Mouse (Mus musculus) neural tube, embryonic 12.5 days (tissue): Measurements from ENCODE around the gene Pno1. TPM values are rescaled to one million over a fixed set of nuclear protein-coding genes. Genes with fewer than 3 reads are reported as not detected.
A peak's percentile ranks its signal among the peaks of the same experiment; 100 is the strongest.
"Not testable (repeated sequence)": the region's sequence is repeated elsewhere in the genome, so short reads cannot be mapped to it uniquely, and the experiment has no call there.

ENCODE experiments used
- ATAC-seq: fragments of 200-750 bp; cut with Nextera tagmentation; 2 replicates; pipeline ENCODE4 v1.8.0; 2017; ENCODE audit warnings: low read depth, mild to moderate bottlenecking, moderate TSS enrichment, moderate library complexity; ENCODE audit not compliant: low FRiP score
- H3K27ac ChIP-seq: fragments of 300-500 bp; sonication (generic); 2 replicates; pipeline ENCODE4 v1.5.1; 2016
- H3K27me3 ChIP-seq: fragments of 300-500 bp; sonication (generic); replicated peaks from 2 replicates; pipeline ENCODE4 v1.6.1; 2016; ENCODE audit warnings: mild to moderate bottlenecking
- H3K36me3 ChIP-seq: fragments of 300-500 bp; sonication (generic); 2 replicates; pipeline ENCODE4 v1.6.1; 2016; ENCODE audit warnings: mild to moderate bottlenecking
- H3K4me1 ChIP-seq: fragments of 300-500 bp; sonication (generic); 2 replicates; pipeline ENCODE4 v1.6.1; 2016
- H3K4me2 ChIP-seq: fragments of 300-500 bp; sonication (generic); replicated peaks from 2 replicates; pipeline ENCODE4 v1.6.1; 2016; ENCODE audit warnings: mild to moderate bottlenecking
- H3K4me3 ChIP-seq: fragments of 300-500 bp; sonication (generic); 2 replicates; pipeline ENCODE4 v1.5.1; 2016
- H3K9ac ChIP-seq: fragments of 300-500 bp; sonication (generic); 2 replicates; pipeline ENCODE4 v1.6.1; 2016; ENCODE audit warnings: mild to moderate bottlenecking
- H3K9me3 ChIP-seq: fragments of 300-500 bp; sonication (generic); 2 replicates; pipeline ENCODE4 v1.6.1; 2016; ENCODE audit warnings: mild to moderate bottlenecking
- WGBS: fragments of 180-500 bp; shearing (Covaris S2); methylation state at CpG from one replicate; pipeline ENCODE4 v1.1.7; 2016; 5-methylcytosine and 5-hydroxymethylcytosine counted together
- polyA plus RNA-seq: library from polyadenylated mRNA; unstranded; fragments of >200 nt; fragmentation: Nextera tagmentation; extraction: Ambion mirVana; gene quantifications from 2 replicates; pipeline ENCODE4 v1.2.1, GENCODE M21; 2016

Pno1 gene
- 68.1 and 69.5 TPM in 2 replicates for polyA plus RNA-seq

DNA sequence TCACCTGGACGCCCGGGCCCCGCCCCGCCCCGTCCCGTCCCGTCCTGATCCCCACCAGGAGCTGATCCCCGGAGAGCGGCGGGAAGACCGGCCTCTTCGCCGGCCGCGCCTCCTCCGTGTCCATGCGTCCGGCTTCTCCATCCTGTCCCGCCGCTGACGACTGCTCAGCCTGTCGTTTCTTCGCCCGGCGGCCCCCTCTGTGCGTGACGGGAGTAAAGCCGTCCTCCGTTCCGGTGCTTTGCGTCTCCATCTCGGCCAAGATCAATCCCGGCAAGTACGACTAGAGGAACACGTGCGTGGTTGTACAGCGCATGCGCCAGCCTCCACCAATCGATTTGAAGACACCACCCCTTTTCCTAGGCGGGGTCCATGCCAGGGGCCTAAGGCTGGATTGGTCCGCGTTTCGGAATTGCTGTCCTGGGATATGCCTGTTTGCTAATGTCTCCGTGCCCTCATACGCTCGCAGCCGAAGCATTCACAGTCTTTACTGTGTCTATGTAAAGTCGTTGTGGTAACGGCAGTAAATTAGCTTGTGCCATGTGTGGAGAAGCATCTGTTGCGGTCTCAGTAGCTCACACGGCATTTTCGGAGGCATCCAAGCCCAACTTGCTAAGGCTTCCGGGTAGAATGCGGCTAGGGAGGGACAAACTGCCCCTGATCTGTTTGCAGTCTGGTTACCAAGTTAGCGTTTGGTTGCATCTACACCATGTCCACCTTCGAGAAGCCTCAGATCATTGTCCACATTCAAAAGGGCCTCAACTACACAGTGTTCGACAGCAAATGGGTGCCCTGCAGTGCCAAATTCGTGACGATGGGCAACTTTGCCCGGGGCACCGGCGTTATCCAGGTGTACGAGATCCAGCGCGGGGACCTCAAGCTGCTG is at the start of gene Pno1:
Gene Pno1, minus strand, starts transcription at position 311 of the 883 bp plus-strand sequence.
- peak within 1 kb of the TSS; percentile 79 for H3K9ac ChIP-seq
- WGBS, result under 1% methylated on average over 65 of the region's 65 CpGs
- H3K27ac ChIP-seq, result no peak within 1 kb of the TSS
- H3K36me3 ChIP-seq, result peaks cover 15% of the 10 kb centered on the region
- ATAC-seq, result peak; percentile 99
- H3K4me1 ChIP-seq, result peaks cover 11% of the 10 kb centered on the region
- no peaks in the 10 kb centered on the region for H3K27me3 ChIP-seq
- peak within 1 kb of the TSS; percentile 58 for H3K4me2 ChIP-seq
- H3K9me3 ChIP-seq, result no peaks in the 10 kb centered on the region
- H3K4me3 ChIP-seq, result peak within 1 kb of the TSS; percentile 88

- Histone ChIP-seq H3K4me3 (peak overlapping the region; percentile 74), H3K9me3 (no peaks in the 10 kb centered on the region), H3K36me3 (no peaks in the 10 kb centered on the region), H3K4me1 (peaks cover 10% of the 10 kb centered on the region), H3K4me2 (peak overlapping the region; percentile 72), H3K9ac (peak overlapping the region; percentile 72), H3K27me3 (no peaks in the 10 kb centered on the region), H3K27ac (peak overlapping the region; percentile 58)
- ATAC-seq, result peak; percentile 35; the same call in 1 of the 2 replicates
- WGBS, result 1% methylated on average over 17 of the region's 17 CpGs
Measured at GRCm38 (mm10) chr11:17257861-17258260, 46.5 kb upstream of the Pno1 start.

DNA sequence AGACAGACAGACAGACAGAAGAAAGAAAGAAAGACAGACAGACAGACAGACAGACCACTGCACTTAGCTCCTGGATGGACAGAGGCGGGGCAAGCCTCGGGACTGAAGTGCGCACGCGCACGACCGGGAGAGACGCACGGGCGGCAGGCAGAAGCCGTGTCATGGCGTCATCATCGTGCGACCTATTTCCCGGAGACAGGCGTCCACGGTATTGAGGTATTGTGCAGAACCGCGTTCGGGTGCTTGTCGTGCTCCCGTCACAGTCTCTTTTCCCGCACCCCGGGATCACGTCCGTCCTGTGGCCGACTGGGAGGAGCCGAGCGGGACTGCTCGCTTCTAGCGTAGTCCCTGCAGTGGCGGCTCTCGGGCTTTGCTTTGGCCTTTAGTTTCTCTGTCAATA is 46.1 kb upstream of the Pno1 start, which contains the start of gene C1d:
Gene C1d, plus strand, starts transcription at position 137 of the 400 bp plus-strand sequence.
- Histone ChIP-seq H3K4me3 (peak within 1 kb of the TSS; percentile 74), H3K4me2 (peak within 1 kb of the TSS; percentile 72), H3K27me3 (no peaks in the 10 kb centered on the region), H3K4me1 (peaks cover 10% of the 10 kb centered on the region), H3K36me3 (no peaks in the 10 kb centered on the region), H3K27ac (peak within 1 kb of the TSS; percentile 58), H3K9ac (peak within 1 kb of the TSS; percentile 72), H3K9me3 (no peaks in the 10 kb centered on the region)
- peak; percentile 90 for ATAC-seq
- WGBS, result 0% methylated on average over 33 of the region's 33 CpGs

DNA sequence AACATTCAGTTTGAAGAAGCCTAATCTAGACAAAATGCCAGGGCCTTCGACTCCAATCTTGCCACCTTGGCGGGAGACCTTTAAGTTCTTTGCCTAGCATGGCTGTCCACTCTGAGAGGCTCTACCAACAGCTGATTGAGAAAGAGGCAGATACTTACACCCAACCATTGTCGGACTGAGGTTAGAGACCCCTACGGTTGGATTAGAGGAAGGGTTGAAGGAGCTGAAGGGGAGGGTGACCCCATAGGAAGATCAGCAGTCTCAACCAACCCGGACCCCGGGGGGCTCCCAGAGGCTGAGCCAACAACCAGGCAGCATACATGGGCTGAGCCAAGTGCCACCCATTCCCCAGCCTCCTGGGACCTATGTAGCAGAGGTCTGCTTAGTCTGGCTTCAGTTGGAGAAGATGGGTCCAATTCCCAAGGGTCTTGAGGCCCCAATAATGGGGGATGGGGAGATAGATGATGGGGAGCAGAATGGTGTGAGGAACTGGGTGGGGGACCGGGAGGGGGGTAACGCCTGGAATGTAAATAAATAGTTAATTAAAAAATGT is 45.5 kb upstream of the Pno1 start:
- Histone ChIP-seq H3K27ac (no peak overlapping the region), H3K36me3 (no peaks in the 10 kb centered on the region), H3K27me3 (no peaks in the 10 kb centered on the region), H3K9ac (peak overlapping the region; percentile 72), H3K9me3 (no peaks in the 10 kb centered on the region), H3K4me2 (peak overlapping the region; percentile 72), H3K4me3 (peak overlapping the region; percentile 74), H3K4me1 (peaks cover 10% of the 10 kb centered on the region)
- ATAC-seq, result peak; percentile 76
- 61% methylated on average over 8 of the region's 8 CpGs for WGBS

- ATAC-seq, result no peak
- H3K4me2 ChIP-seq, result no peak overlapping the region
- H3K36me3 ChIP-seq, result no peaks in the 10 kb centered on the region
- H3K9ac ChIP-seq, result no peak overlapping the region
- H3K9me3 ChIP-seq, result no peaks in the 10 kb centered on the region
- H3K4me3 ChIP-seq, result no peak overlapping the region
- no peaks in the 10 kb centered on the region for H3K4me1 ChIP-seq
- no peaks in the 10 kb centered on the region for H3K27me3 ChIP-seq
- H3K27ac ChIP-seq, result no peak overlapping the region
Measured at GRCm38 (mm10) chr11:17248715-17249114, 37.3 kb upstream of the Pno1 start.

DNA sequence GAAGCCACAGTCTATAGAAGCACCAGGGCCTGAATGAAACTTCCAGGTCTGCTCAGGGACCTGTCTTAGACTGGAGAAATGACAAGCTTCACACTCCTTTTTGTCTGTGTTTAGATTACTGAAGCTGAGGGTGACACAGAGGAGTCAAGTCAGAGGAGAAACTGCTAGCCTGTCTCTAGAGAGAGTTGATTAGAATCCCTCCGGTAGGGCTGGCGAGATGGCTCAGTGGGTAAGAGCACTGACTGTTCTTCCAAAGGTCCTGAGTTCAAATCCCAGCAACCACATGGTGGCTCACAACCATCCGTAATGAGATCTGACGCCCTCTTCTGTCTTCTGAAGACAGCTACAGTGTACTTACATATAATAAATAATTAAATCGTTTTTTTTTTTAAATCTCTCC is 27.2 kb upstream of the Pno1 start:
- not testable (repeated sequence) for ATAC-seq, H3K4me1 ChIP-seq, H3K9ac ChIP-seq, H3K4me2 ChIP-seq, H3K36me3 ChIP-seq, H3K9me3 ChIP-seq, H3K27me3 ChIP-seq, H3K4me3 ChIP-seq, H3K27ac ChIP-seq
- WGBS, result 91% methylated on average over 5 of the region's 5 CpGs

GRCm38 (mm10) chr11:17236449-17237037 is 25.2 kb upstream of the Pno1 start:
- no peaks in the 10 kb centered on the region for H3K27me3 ChIP-seq
- H3K4me1 ChIP-seq, result no peaks in the 10 kb centered on the region
- 92% methylated on average over 5 of the region's 5 CpGs for WGBS
- no peak overlapping the region for H3K27ac ChIP-seq
- peaks cover 14% of the 10 kb centered on the region for H3K36me3 ChIP-seq
- no peak overlapping the region for H3K9ac ChIP-seq
- no peaks in the 10 kb centered on the region for H3K9me3 ChIP-seq
- no peak for ATAC-seq
- no peak overlapping the region for H3K4me3 ChIP-seq
- H3K4me2 ChIP-seq, result no peak overlapping the region

DNA sequence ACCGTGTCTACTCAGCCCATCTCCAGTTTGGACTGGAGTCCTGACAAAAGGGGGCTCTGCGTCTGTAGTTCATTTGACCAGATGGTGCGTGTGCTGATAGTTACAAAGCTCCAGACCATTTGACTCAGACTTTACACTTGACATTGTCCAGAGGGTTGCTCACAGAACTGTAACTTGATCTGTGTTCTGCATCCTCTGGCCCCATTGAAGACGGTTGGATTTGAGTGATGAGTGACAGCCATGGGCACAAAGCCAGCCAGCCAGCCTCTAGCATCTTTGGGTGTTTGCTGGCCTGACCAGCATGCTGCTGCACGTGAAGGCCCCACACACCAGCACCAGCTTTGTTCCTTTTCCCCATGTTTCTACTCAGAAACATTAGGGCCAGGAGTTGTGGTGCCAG is 21.4 kb upstream of the Pno1 start:
- WGBS, result 90% methylated on average over 5 of the region's 5 CpGs
- no peaks in the 10 kb centered on the region for H3K27me3 ChIP-seq
- no peak for ATAC-seq

DNA sequence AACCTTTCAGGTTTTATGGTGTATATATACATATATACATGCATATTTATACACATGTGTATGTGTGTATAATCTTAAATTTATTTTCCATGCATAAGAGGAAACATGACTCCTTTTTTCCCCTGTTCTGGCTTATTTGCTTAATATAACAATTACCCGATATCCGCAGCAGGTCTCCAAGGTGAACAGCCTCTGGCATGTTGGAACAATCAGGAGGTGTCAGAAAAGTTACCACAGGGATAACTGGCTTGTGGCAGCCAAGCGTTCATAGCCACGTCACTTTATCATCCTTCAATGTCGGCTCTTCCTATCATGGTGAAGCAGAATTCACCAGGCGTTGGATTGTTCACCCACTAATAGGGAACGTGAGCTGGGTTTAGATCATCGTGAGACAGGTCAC is 9.8 kb upstream of the Pno1 start:
- H3K27me3 ChIP-seq, result no peaks in the 10 kb centered on the region
- H3K27ac ChIP-seq, result no peak overlapping the region
- no peaks in the 10 kb centered on the region for H3K4me1 ChIP-seq
- peaks cover 29% of the 10 kb centered on the region for H3K36me3 ChIP-seq
- H3K9me3 ChIP-seq, result no peaks in the 10 kb centered on the region
- WGBS, result 96% methylated on average over 8 of the region's 8 CpGs
- no peak overlapping the region for H3K9ac ChIP-seq
- no peak for ATAC-seq
- no peak overlapping the region for H3K4me2 ChIP-seq
- no peak overlapping the region for H3K4me3 ChIP-seq

More for the DNA sequence above, 21.4 kb upstream of the Pno1 start:
- H3K9me3 ChIP-seq, result no peaks in the 10 kb centered on the region
- no peak overlapping the region for H3K4me3 ChIP-seq
- H3K36me3 ChIP-seq, result peaks cover 21% of the 10 kb centered on the region
- no peak overlapping the region for H3K4me2 ChIP-seq
- H3K4me1 ChIP-seq, result no peaks in the 10 kb centered on the region
- no peak overlapping the region for H3K27ac ChIP-seq
- H3K9ac ChIP-seq, result no peak overlapping the region

GRCm38 (mm10) chr11:17215475-17215874 is 4.1 kb upstream of the Pno1 start:
- H3K9me3 ChIP-seq, result no peaks in the 10 kb centered on the region
- WGBS, result 92% methylated on average over 3 of the region's 3 CpGs
- no peak for ATAC-seq

GRCm38 (mm10) chr11:17212903-17213509 is 1.6 kb upstream of the Pno1 start:
- Histone ChIP-seq H3K36me3 (peaks cover 14% of the 10 kb centered on the region), H3K4me3 (no peak overlapping the region), H3K4me2 (peak overlapping the region; percentile 58), H3K27ac (no peak overlapping the region), H3K9me3 (no peaks in the 10 kb centered on the region), H3K9ac (no peak overlapping the region), H3K4me1 (peaks cover 11% of the 10 kb centered on the region), H3K27me3 (no peaks in the 10 kb centered on the region)
- no peak for ATAC-seq
- WGBS, result 86% methylated on average over 5 of the region's 5 CpGs

More at GRCm38 (mm10) chr11:17215475-17215874, 4.1 kb upstream of the Pno1 start:
- Histone ChIP-seq H3K27ac (no peak overlapping the region), H3K4me1 (peaks cover 11% of the 10 kb centered on the region), H3K4me3 (no peak overlapping the region), H3K4me2 (no peak overlapping the region), H3K9ac (no peak overlapping the region), H3K27me3 (no peaks in the 10 kb centered on the region), H3K36me3 (no peaks in the 10 kb centered on the region; the same call in 1 of the 2 replicates)

DNA sequence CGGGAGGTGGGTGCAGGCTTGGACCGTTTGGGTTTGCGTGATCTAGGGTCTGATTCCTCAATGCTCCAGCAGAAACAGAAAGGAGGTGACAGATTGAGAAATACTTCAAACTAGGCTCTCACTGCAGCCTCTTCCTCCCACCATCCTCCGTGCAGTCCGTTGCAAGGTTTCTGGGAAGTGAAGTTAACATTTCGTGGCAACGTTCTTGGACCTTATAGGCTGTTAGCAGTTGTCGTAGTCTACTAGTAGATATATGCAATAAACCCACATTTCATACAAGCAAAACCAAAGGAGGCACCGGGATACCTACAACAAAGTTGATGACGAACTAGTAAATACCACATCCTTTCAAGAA is 750 bp upstream of the Pno1 start:
- H3K9me3 ChIP-seq, result no peaks in the 10 kb centered on the region
- peak overlapping the region; percentile 79 for H3K9ac ChIP-seq
- no peak overlapping the region for H3K27ac ChIP-seq
- ATAC-seq, result no peak
- H3K4me1 ChIP-seq, result peaks cover 11% of the 10 kb centered on the region
- H3K4me3 ChIP-seq, result peak overlapping the region; percentile 88
- peak overlapping the region; percentile 58 for H3K4me2 ChIP-seq
- 2% methylated on average over 10 of the region's 10 CpGs for WGBS
- peaks cover 14% of the 10 kb centered on the region for H3K36me3 ChIP-seq
- H3K27me3 ChIP-seq, result no peaks in the 10 kb centered on the region
